Mouse (Mus musculus): ENCODE data around the gene Gipr. TPM values are rescaled to one million over a fixed set of nuclear protein-coding genes. Genes with fewer than 3 reads are reported as not detected.
"Not testable (repeated sequence)": the region's sequence is repeated elsewhere in the genome, so short reads cannot be mapped to it uniquely, and the experiment has no call there.

Gipr gene
- polyA plus RNA-seq, 1 experiment from 2014 or later, result 2.1 TPM

GRCm38 (mm10) chr7:19160115-19160514 is 5.8 kb downstream of the Gipr start:
- Histone ChIP-seq H3K27ac (ENCODE audit: low read length) (no peak overlapping the region), H3K4me2 (ENCODE audit: low read depth, low read length) (peak overlapping the region; percentile 68), H3K9me3 (replicated peaks; ENCODE audit: control insufficient read depth, low read length) (no peaks in the 10 kb centered on the region), H3K27me3 (ENCODE audit: control insufficient read depth, insufficient read depth, low read depth, low read length) (peaks cover 35% of the 10 kb centered on the region), H3K36me3 (ENCODE audit: control insufficient read depth, insufficient read depth) (no peaks in the 10 kb centered on the region), H3K4me3 (ENCODE audit: low read depth, low read length) (peak overlapping the region; percentile 41), H3K4me1 (ENCODE audit: control insufficient read depth, low read depth, low read length) (peaks cover 30% of the 10 kb centered on the region), H3K9ac (ENCODE audit: low read depth, low read length) (no peak overlapping the region)
- peak; percentile 47 for ATAC-seq (ENCODE audit: low read depth)
- WGBS (ENCODE audit: insufficient replicate concordance), result under 1% methylated on average over 20 of the region's 20 CpGs

- Histone ChIP-seq H3K4me2 (ENCODE audit: low read depth, low read length) (no peak overlapping the region), H3K9me3 (replicated peaks; ENCODE audit: control insufficient read depth, low read length) (no peaks in the 10 kb centered on the region), H3K9ac (ENCODE audit: low read depth, low read length) (no peak overlapping the region), H3K27me3 (ENCODE audit: control insufficient read depth, insufficient read depth, low read depth, low read length) (peaks cover 29% of the 10 kb centered on the region), H3K4me3 (ENCODE audit: low read depth, low read length) (no peak overlapping the region), H3K4me1 (ENCODE audit: control insufficient read depth, low read depth, low read length) (peaks cover 23% of the 10 kb centered on the region), H3K36me3 (ENCODE audit: control insufficient read depth, insufficient read depth) (no peaks in the 10 kb centered on the region), H3K27ac (ENCODE audit: low read length) (no peak overlapping the region)
- no peak for ATAC-seq (ENCODE audit: low read depth)
- WGBS (ENCODE audit: insufficient replicate concordance), result 17% methylated on average over 18 of the region's 18 CpGs
These were observed 6.5 kb downstream of the Gipr start for GRCm38 (mm10) chr7:19159411-19159810.

GRCm38 (mm10) chr7:19158601-19159000 is 7.3 kb downstream of the Gipr start:
- Histone ChIP-seq H3K27me3 (ENCODE audit: control insufficient read depth, insufficient read depth, low read depth, low read length) (peaks cover 21% of the 10 kb centered on the region), H3K9me3 (replicated peaks; ENCODE audit: control insufficient read depth, low read length) (no peaks in the 10 kb centered on the region), H3K4me2 (ENCODE audit: low read depth, low read length) (no peak overlapping the region), H3K4me1 (ENCODE audit: control insufficient read depth, low read depth, low read length) (peaks cover 15% of the 10 kb centered on the region), H3K36me3 (ENCODE audit: control insufficient read depth, insufficient read depth) (peaks cover 3% of the 10 kb centered on the region; the same call in 1 of the 2 replicates), H3K9ac (ENCODE audit: low read depth, low read length) (no peak overlapping the region), H3K4me3 (ENCODE audit: low read depth, low read length) (no peak overlapping the region), H3K27ac (ENCODE audit: low read length) (no peak overlapping the region)
- 55% methylated on average over 11 of the region's 11 CpGs for WGBS (ENCODE audit: insufficient replicate concordance)
- no peak for ATAC-seq (ENCODE audit: low read depth)

- Histone ChIP-seq H3K4me3 (ENCODE audit: low read depth, low read length) (no peak overlapping the region), H3K9ac (ENCODE audit: low read depth, low read length) (no peak overlapping the region; the same call in 1 of the 2 replicates), H3K27me3 (ENCODE audit: control insufficient read depth, insufficient read depth, low read depth, low read length) (peaks cover 16% of the 10 kb centered on the region), H3K36me3 (ENCODE audit: control insufficient read depth, insufficient read depth) (peaks cover 6% of the 10 kb centered on the region; the same call in 1 of the 2 replicates), H3K4me1 (ENCODE audit: control insufficient read depth, low read depth, low read length) (peaks cover 15% of the 10 kb centered on the region), H3K4me2 (ENCODE audit: low read depth, low read length) (peak overlapping the region; percentile 19; the same call in 1 of the 2 replicates), H3K27ac (ENCODE audit: low read length) (no peak overlapping the region), H3K9me3 (replicated peaks; ENCODE audit: control insufficient read depth, low read length) (no peaks in the 10 kb centered on the region)
- ATAC-seq (ENCODE audit: low read depth), result peak; percentile 67
- 4% methylated on average over 30 of the region's 30 CpGs for WGBS (ENCODE audit: insufficient replicate concordance)
These were observed 8.6 kb downstream of the Gipr start for GRCm38 (mm10) chr7:19157160-19157800.

GRCm38 (mm10) chr7:19155825-19156475 is 10.0 kb downstream of the Gipr start:
- WGBS (ENCODE audit: insufficient replicate concordance), result 51% methylated on average over 13 of the region's 13 CpGs
- no peak overlapping the region for H3K4me2 ChIP-seq (ENCODE audit: low read depth, low read length)
- peaks cover 15% of the 10 kb centered on the region for H3K4me1 ChIP-seq (ENCODE audit: control insufficient read depth, low read depth, low read length)
- H3K36me3 ChIP-seq (ENCODE audit: control insufficient read depth, insufficient read depth), result peaks cover 6% of the 10 kb centered on the region; the same call in 1 of the 2 replicates
- H3K9ac ChIP-seq (ENCODE audit: low read depth, low read length), result no peak overlapping the region
- peaks cover 16% of the 10 kb centered on the region for H3K27me3 ChIP-seq (ENCODE audit: control insufficient read depth, insufficient read depth, low read depth, low read length)
- no peak overlapping the region for H3K27ac ChIP-seq (ENCODE audit: low read length)
- no peak for ATAC-seq (ENCODE audit: low read depth)
- H3K9me3 ChIP-seq (replicated peaks; ENCODE audit: control insufficient read depth, low read length), result no peaks in the 10 kb centered on the region
- H3K4me3 ChIP-seq (ENCODE audit: low read depth, low read length), result no peak overlapping the region

GRCm38 (mm10) chr7:19154796-19155195 is 11.1 kb downstream of the Gipr start:
- H3K4me2 ChIP-seq (ENCODE audit: low read depth, low read length), result no peak overlapping the region
- no peak overlapping the region for H3K9ac ChIP-seq (ENCODE audit: low read depth, low read length)
- H3K4me3 ChIP-seq (ENCODE audit: low read depth, low read length), result no peak overlapping the region
- H3K27me3 ChIP-seq (ENCODE audit: control insufficient read depth, insufficient read depth, low read depth, low read length), result peaks cover 8% of the 10 kb centered on the region
- no peak for ATAC-seq (ENCODE audit: low read depth)
- peaks cover 11% of the 10 kb centered on the region for H3K4me1 ChIP-seq (ENCODE audit: control insufficient read depth, low read depth, low read length)
- H3K36me3 ChIP-seq (ENCODE audit: control insufficient read depth, insufficient read depth), result peaks cover 6% of the 10 kb centered on the region; the same call in 1 of the 2 replicates
- H3K9me3 ChIP-seq (replicated peaks; ENCODE audit: control insufficient read depth, low read length), result no peaks in the 10 kb centered on the region
- H3K27ac ChIP-seq (ENCODE audit: low read length), result no peak overlapping the region
- 79% methylated on average over 8 of the region's 8 CpGs for WGBS (ENCODE audit: insufficient replicate concordance)

- Histone ChIP-seq H3K4me1 (ENCODE audit: control insufficient read depth, low read depth, low read length) (peaks cover 16% of the 10 kb centered on the region), H3K9ac (ENCODE audit: low read depth, low read length) (peak overlapping the region; percentile 67; the same call in 1 of the 2 replicates)
- not testable (repeated sequence) for H3K9me3 ChIP-seq (replicated peaks; ENCODE audit: control insufficient read depth, low read length); H3K4me2 ChIP-seq (ENCODE audit: low read depth, low read length); H3K27ac ChIP-seq (ENCODE audit: low read length); H3K36me3 ChIP-seq (ENCODE audit: control insufficient read depth, insufficient read depth); H3K27me3 ChIP-seq (ENCODE audit: control insufficient read depth, insufficient read depth, low read depth, low read length); ATAC-seq (ENCODE audit: low read depth); H3K4me3 ChIP-seq (ENCODE audit: low read depth, low read length)
- 81% methylated on average over 10 of the region's 10 CpGs for WGBS (ENCODE audit: insufficient replicate concordance)
These were observed 14.8 kb downstream of the Gipr start for GRCm38 (mm10) chr7:19151121-19151520.

- H3K36me3 ChIP-seq (ENCODE audit: control insufficient read depth, insufficient read depth), result peaks cover 6% of the 10 kb centered on the region; the same call in 1 of the 2 replicates
- peaks cover 16% of the 10 kb centered on the region for H3K4me1 ChIP-seq (ENCODE audit: control insufficient read depth, low read depth, low read length)
- under 1% methylated on average over 24 of the region's 24 CpGs for WGBS (ENCODE audit: insufficient replicate concordance)
- peak within 1 kb of the TSS; percentile 97 for H3K4me2 ChIP-seq (ENCODE audit: low read depth, low read length)
- peak within 1 kb of the TSS; percentile 67 for H3K9ac ChIP-seq (ENCODE audit: low read depth, low read length)
- peak within 1 kb of the TSS; percentile 69 for H3K4me3 ChIP-seq (ENCODE audit: low read depth, low read length)
- H3K9me3 ChIP-seq (replicated peaks; ENCODE audit: control insufficient read depth, low read length), result no peaks in the 10 kb centered on the region
- ATAC-seq (ENCODE audit: low read depth), result peak; percentile 86
- H3K27ac ChIP-seq (ENCODE audit: low read length), result peak within 1 kb of the TSS; percentile 85
- no peaks in the 10 kb centered on the region for H3K27me3 ChIP-seq (ENCODE audit: control insufficient read depth, insufficient read depth, low read depth, low read length)
These were observed 16.3 kb downstream of the Gipr start, which contains the start of gene Snrpd2 for GRCm38 (mm10) chr7:19149626-19150025. Gene Snrpd2, plus strand, starts transcription at chr7:19149722.
